Mouse (Mus musculus) thymus, postnatal 25 days (tissue): ENCODE results near the gene Dlx4.
A peak's percentile ranks its signal among the peaks of the same experiment; 100 is the strongest.

Experiments used
- DNase-seq: peaks from one replicate; pipeline ENCODE4 v3.0.0; 2022

Gene Dlx4

DNA sequence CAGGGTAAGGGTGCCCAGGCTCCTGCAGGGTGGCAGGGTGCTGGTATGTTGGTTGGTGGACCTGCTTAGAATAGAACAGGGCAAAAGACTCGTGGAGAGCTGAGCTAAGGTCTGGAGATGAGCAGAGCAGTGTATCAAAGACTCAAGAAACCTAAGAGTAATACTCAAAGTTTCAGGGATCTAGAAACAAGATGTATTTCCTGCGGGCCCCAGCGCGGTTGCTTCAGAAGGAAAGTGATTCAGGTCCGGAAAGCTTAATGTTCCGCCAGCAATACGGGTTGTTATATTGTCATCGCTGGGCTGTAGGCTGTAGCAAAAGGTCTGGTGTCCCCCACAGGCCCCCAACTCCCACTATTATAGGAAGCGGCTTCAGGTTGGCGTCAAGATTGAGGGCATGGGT lies 3.8 kb downstream of the Dlx4 start:
- DNase-seq, result no peak

DNA sequence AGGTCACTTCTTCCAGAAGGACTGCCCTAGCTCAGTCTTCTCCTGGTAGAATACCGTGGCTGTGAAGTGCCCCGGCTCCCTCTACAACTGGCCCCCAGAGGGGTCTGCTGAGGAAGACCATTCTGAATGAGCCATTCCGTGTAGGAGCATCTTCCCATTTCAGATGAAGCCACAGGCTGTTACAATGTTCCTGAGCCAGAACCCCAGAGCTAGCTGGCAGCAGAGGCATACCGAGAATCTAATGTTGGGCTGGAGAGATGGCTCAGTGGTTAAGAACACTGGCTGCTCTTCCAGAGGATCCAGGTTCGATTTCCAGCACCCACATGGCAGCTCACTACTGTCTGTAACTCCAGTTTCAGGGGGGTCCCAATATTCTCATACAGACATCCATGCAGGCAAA lies 6.2 kb downstream of the Dlx4 start:
- DNase-seq, result no peak

DNA sequence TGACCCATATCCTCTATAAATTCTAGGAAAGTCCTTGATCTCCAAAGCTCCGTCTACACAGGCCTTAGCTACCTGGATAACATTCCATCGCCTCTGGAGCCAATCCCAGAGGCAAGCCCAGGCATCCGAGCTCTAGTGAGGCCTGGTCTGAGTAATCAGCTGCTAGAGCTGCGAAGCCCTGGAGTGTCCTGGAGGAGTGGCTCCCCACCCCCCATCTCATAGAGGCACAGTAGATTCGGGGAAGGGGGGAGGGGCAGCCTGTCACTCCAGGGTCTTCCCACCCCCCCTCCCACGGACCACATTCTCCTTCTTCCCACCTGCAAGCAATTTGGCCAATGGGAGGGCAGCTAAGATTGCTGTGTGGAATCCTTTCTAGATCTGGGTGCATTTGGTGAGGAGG lies 8.8 kb downstream of the Dlx4 start:
- DNase-seq, result no peak

DNA sequence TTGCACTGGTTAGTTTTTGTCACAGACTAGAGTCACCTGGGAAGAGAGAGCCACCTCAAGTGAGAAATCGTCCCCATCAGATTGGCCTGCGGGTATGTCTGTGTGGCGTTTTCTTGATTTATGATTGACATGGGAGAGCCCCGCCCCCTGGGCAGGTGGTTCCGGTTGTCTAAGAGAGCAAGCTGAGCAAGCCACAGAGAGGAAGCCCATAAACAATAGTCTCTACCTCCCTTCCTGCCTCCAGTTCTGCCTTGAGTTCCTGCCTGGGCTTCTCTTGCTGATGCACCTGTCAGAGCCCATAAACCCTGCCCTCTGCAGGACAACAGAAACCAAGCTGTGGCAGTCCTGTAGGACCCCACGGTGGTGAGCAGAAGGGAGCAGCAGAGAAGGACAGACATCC lies 12.7 kb downstream of the Dlx4 start:
- DNase-seq, result no peak

DNA sequence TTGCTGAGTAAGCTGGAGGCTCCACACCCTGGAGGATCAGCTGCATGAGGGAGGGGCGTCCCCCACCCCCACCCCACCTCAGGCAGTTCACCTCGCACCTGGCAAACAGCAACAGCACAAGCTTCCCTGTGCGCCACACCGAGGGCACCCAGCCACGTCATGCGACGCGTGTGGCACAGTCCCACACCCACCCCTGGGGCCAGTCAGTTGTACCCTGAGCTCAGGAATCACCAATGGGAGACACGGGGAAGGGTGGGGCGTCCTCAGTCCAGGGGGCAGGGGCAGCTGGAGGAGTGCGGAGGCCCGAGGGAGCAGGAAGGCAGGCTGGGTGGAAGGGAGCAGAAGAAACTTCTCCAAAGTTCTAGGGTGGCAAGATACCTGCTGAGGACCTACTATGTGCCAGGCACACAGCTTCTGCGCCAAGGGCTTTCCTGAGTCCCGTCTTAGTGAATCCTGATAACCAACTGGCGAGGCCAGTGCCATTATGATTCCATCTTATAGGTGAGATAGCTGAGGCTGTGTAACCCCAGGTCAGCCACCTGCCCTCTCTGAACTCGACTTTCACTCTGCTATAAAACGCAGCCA lies 15.3 kb downstream of the Dlx4 start:
- DNase-seq, result no peak

DNA sequence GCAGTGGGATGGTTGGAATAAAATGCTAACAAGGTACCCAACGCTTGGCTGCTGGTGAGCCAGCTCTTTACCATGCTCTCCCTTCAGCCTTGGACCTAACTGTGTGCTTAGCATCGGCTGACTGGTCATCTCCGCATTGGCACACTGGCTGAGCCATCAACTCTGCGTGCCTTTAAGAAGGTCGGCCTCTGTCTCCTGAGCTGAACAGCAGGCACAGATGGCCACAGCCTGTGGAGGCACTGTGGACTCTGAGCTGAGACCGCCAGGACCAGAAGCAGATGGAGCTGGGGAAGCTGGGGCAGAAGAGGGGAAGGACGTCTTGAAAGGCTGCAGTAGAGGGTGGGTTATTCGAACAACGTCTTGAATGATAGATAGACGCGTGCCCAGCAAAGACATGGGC lies 17.7 kb downstream of the Dlx4 start:
- no peak for DNase-seq

DNA sequence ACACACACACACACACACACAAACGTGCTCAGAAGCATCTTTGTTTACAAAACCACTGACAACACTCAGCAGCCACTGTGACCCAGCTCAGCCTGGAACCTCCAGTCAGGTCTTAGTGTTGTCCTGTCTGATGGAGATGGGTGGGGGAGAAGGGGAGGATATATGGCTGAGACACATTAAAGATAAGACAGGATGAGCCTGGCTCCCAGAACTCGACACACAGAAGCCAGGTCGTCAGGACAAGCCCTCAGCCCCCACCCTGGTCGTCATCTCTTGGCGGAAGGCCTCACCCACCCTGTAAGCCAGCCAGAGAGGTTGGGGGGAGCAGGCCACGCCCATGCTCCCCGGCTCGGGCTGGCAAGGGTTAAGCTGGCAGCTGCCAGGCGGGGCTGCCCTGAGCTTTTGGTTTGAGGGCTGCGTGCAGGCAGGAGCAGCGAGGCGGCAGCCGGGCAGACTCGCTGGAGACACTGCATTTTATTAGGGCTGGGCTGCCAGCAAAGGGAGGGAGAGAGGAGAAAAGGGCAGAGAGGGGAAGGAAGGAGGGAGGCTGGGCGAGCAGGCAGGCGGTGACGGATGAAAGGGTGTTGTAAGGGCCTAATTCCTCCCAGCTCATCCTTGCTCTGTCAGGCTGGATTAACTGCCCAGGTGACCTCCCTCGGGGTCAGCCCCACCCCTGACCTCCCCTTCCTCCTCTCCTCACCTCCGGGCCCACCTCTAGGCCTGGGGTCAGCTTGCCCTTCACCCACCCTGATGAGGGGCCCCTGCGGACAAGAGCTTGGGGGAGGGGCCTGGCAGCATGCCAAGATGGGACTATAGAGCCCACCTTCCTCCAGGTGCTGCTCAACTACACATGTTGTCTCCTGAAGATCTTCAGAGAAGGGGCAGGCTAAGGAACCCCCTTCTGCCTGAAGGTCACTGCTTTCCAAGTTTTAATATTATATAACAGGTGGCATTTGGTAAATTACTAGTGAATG lies 19.5 kb downstream of the Dlx4 start:
- DNase-seq, result no peak

DNA sequence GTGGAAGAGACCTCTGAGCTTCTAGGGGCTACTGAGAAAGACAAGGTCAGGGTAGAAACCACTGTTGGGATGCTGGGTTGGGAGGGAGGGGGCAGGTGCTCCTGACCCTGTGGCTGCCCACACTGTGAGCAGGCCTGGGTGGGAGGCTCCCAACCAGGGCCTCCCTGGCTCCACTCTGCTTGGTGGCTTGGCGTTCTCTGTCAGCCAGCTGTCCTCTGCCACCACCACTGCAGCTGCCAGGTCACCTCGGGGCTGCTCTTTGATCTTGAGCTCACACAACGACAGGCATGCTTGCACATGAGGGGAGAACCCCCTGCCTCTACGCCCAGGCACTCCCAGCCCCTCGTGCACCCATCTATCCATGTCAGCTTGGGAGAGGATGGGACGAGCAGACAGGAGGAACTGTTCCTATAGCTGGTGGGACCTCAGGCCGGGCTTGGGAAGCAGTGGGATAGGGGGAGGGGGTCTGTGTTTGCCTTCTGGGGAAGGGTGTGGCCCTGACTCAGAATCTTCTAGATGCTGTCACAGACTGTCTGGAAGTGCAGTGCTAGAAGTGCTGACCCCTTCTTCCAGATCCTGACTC lies 20.6 kb downstream of the Dlx4 start:
- DNase-seq, result no peak

DNA sequence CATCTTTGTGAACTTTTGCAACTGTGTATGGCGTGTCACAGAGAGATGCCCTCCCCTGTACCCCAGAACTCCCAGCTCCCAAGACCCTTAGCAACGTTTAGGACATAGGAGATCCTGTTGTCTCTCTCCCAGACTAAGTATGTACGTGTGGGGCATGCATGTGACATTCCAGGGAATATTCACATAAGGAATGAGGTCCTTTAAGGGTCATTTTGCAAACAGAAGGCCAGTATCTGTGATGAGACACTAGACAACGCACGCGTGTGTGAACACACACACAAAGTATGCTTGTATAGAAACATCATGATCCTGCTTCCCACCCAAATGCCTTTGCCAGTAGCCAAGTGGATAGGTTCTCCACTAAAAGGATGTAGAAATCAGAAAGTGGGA lies 24.0 kb downstream of the Dlx4 start:
- DNase-seq, result no peak

DNA sequence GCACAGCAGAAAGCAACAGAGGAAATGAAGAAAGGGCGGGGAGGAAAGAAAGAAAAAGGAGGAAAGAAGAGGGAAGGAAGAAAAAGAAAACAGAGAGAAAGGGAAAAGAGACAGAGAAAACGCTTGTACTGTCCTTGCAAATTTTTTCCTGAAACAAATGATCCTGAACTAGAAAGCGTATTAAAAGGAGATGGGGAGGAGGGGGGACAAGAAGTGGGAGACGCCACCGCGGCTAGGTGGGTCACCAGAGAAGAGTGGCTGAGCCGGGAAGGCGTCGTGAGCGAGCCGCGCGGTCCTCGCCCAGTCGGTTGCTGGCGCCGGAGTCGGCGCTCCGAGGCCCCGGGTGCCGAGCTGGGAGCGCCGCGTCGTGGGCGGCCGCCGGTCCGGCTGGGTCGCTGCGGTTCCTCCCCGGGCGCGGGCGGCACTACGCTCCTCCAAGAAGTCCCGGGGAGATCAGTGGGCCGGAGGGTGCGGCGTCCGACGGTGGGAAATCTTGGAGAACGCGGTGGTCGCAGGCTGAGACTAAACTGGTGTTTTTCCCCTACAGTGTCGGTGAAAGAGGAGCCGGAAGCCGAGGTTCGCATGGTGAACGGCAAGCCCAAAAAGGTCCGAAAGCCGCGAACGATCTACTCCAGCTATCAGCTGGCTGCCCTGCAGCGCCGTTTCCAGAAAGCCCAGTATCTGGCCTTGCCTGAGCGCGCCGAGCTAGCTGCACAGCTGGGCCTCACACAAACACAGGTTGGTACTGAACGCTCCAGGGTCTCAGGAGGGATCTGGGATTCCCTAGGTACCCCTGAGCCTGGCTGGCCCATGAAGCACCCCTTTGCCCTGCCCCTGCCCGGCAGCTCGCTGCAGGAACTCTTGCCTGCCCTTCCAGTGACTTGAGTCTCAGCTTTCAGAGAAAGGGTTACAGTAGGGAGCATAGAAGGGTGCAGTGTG lies 24.6 kb downstream of the Dlx4 start:
- DNase-seq, result no peak

DNA sequence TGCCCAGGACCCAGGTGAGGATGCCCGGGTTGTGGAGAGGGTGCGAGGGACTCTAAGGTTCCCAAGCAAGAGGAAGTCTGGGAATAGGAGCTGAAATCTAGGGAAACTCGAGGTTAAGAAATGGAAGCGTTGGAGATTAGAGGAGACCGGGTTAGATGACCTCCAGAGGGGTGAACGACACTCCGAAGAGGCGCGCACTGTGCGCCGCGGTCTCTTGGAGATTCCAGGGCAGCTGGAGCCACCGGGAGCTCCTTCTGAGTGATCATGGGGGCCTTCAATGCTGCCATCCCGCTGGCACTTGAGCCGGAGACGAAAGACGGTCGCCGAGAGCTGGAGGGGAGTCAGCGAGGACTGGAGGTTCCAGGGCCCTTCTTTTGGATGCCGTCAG lies 25.4 kb downstream of the Dlx4 start:
- no peak for DNase-seq

DNA sequence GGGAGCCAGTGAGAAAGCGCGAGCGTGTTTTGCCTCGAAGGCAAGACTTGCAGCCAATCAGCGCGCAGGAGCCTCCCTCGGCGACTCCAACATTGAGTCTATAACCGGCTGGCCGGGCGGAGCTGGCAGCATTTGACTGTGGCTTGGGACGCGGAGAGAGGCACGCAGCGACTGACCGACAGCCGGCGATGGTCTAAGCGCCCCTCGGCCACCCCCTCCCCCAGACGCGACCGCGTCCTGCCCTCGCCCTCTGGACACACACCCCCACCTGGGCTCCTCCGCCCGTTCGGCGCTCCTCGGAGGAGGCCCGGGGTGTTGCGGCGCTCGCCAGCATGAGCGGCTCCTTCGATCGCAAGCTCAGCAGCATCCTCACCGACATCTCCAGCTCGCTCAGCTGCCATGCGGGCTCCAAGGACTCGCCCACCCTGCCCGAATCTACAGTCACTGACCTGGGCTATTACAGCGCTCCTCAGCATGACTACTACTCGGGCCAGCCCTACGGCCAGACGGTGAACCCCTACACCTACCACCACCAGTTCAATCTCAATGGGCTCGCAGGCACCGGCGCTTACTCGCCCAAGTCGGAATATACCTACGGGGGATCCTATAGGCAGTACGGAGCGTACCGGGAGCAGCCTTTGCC lies 26.0 kb downstream of the Dlx4 start, which contains the start of gene Dlx3:
Gene Dlx3 (plus strand): TSS at position 130 of the 643 bp plus-strand sequence.
- DNase-seq, result no peak

DNA sequence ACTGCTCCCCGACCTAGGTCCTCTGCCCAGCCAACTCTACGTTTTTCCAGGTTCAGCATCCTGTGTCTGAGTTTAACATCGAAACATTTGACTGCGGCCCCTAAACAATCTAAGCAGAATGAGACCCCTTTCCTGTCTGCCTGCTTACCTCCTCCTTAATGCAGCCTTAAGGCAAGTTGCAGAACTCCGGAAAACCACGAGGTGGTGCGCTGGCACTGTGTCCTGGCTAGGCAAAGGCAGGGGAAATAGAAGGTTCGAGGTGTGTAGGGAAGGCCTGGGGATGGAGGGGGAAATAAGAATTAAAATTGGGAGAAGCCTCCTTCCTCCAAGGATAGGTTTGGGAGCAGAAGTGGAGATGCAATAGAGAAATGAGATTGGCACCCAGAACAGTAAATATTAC lies 27.6 kb downstream of the Dlx4 start:
- DNase-seq, result peak; percentile 72

DNA sequence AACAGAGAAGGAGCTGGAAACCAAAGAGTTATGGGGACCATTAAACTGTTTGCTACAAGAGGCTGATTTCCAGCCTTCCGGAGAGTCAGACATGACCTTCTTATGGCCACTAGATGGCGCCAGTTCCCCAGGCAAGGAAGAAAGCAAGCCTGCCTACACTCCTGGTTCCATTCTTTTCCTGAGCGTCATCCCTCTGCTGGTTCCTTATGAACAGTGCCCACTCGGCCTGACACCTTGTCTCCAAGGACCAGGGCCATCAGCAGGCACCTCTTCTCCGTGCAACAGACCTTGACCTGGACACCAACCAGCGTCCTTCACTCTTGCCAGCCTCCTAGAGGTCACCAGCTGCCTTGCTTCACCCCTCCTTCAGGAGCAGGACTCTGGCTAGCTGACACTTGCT lies 29.0 kb downstream of the Dlx4 start:
- DNase-seq, result peak; percentile 56

DNA sequence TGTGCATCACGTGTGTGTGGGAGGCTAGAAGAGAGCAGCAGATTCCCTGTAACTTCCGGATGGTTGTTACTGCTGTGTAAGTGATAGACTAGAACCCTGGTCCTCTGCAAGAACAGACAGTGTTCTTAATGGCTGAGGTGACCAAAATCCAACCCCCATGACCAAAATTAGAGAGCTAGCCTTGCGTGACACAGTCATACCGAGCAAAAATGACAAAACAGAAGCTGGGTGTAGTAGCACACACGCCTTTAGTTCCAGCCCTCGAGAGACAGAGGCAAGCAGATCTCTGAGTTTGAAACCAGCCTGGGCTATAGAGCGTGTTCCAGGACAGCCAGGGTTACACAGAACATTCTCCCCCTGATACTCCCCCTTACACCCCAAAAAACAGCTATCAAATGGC lies 36.0 kb downstream of the Dlx4 start:
- no peak for DNase-seq

DNA sequence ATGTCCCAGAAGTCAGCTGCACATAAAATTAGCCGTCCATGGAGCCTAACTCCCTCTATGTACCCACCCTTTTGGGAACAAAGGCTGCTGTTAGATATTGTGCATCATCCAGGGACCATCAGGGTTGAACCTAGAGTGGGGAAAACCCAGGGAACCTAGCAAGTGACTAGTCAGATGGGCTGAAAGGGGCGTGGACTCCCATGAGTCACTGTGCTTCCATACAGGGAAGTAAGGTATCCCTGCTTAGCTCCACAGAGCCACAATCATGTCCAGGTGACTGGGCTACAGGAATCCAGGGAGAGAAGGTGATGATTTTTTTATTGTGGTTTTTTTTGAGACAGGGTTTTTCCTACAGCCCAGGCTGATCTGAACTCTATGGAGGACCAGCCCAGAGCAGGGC lies 37.1 kb downstream of the Dlx4 start:
- no peak for DNase-seq

DNA sequence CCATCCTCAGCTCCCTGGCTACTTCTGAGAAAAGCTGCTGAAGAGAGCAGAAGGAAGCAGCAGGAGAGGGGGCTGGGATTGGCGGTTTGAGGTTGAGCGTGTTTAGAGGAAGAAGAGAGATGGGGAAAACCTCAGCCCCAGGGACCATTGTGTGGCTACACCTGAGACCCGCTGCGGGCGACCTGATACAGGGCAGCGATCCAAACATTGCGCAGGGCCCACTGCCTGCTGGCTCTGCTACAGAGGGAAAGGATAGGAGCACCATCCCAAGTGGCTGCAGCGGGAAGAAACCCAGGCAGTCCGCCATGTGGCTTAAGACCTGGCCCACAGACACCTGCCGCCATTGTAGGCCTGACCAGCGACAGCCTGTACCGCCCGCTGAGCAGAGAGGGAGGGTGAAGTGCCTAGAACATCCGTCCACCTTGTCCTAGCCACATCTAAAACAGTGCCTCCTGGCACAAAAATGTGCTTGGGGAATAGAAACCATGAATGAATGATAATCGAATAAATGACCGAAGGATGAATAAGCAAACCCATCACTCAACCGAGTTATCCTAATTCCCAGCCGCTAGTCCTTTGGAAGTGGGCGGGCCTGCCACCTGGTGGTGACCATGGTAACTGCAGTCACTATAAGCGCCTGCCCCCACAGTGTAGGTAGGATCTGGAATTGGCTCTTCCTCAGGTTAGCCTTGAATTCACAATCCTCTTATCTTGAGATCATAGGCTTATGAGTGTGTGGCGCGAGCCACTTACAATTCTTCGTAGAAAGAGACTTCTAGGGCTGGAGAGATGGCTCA lies 39.4 kb downstream of the Dlx4 start:
- peak; percentile 60 for DNase-seq

DNA sequence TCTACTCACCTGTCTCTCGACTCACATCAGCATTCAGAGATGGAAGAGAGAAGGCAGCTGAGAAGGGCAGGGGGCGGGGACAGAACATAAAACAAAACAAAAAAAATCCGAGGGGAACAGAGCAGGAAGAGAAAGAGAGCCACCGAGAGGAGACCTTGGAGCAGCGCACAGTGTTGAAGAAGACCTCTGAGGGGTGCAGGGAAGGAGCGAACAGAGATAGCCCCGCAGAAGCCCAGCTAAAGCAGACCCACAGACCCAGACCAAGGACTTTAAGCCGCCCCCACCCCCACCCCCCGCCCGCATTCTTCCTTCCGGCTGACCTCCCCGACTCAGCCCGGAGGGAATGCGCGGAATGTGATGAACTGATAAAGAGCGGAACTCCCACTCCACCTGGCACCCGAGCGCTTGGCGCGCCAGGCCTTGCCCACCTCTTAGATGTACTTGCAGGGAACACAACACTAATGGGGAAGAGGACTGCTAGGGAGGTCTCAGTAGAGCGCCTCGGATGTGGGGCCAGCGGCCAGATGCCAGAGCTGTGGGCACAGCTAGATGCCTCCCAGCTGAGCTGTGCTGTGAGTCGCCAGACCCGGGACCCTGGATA lies 40.7 kb downstream of the Dlx4 start:
- DNase-seq, result no peak

DNA sequence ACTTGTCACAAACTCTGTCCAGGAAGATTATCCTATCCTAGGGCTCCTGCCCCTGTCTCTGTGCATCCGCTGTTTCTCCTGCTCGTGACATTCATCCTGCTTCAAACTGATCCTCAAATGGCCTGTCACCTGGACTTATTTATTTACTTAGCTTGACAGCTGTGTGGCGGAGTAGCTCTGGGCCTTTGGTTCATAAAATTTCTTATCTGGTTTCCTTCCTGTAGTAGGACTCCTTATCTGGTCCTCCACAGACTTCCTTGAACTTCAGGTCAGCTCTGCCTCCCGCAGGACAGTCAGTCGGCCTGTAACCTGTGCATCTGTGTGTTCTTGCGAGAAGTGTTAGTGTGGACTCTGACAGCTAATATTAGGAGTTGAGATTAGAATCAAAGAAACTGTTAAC lies 41.8 kb downstream of the Dlx4 start:
- no peak for DNase-seq

DNA sequence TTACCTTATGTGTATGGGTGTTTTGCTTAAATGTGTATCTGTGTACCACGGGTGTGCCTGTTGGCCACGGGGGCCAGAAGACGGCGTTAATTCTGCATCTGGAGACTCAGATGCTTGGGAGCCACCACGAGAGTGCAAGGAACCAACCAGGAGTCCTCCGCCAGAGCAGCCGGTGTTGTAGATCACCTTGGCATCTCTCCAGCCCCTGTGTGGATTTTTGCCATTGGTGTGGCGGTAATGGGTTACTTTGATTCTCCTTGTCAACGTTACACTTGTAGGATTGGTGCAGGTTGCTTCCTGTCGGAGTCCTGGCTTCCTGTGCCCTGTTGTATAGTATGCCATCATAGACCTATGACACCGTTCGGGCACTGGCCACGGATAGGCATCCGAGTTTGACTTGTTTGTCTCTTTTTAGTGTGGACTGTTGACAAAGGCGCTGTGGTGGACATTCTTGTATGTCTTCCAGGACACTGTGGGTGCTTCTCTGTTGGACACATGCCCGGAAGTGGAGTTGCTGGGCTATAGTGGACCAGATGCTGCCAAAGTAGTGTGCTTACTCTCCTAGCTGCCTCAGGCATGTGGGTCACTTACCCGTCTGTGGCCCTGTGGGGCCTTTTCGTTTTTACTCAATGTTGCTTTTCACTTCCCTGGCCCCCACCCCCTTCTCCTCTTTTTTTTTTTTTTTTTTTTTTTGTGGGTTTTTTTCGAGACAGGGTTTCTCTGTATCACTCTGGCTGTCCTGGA lies 43.7 kb downstream of the Dlx4 start:
- no peak for DNase-seq
